Mouse (Mus musculus) midbrain, embryonic 14.5 days (tissue): ENCODE data around the gene Ndufv1. TPM values are rescaled to one million over a fixed set of nuclear protein-coding genes. Genes with fewer than 3 reads are reported as not detected.
"Not testable (repeated sequence)": the region's sequence is repeated elsewhere in the genome, so short reads cannot be mapped to it uniquely, and the experiment has no call there.

ENCODE experiments used
- ATAC-seq: fragments of 200-750 bp; cut with Nextera tagmentation; 2 replicates; pipeline ENCODE4 v1.8.0; 2017; ENCODE audit warnings: moderate number of reproducible peaks, moderate library complexity; ENCODE audit not compliant: low FRiP score, low TSS enrichment
- DNase-seq: peaks from one replicate; pipeline ENCODE4 v3.0.0-alpha.2; 2015
- H3K27ac ChIP-seq: fragments of 300-500 bp; sonication (generic); replicated peaks from 2 replicates; pipeline ENCODE4 v1.5.1; 2014; ENCODE audit warnings: mild to moderate bottlenecking, low read depth, low read length, moderate library complexity
- H3K27me3 ChIP-seq: fragments of 300-500 bp; sonication (generic); 2 replicates; pipeline ENCODE4 v1.6.1; 2014; ENCODE audit warnings: low read length, control low read depth, mixed read lengths; ENCODE audit not compliant: control insufficient read depth, insufficient read depth
- H3K36me3 ChIP-seq: fragments of 300-500 bp; sonication (generic); 2 replicates; pipeline ENCODE4 v1.6.1; 2014; ENCODE audit warnings: low read length, control low read depth; ENCODE audit not compliant: control insufficient read depth, insufficient read depth
- H3K4me1 ChIP-seq: fragments of 300-500 bp; sonication (generic); 2 replicates; pipeline ENCODE4 v1.6.1; 2014; ENCODE audit warnings: mild to moderate bottlenecking, antibody characterized with exemption, low read length, control low read depth; ENCODE audit not compliant: control insufficient read depth, insufficient read depth
- H3K4me2 ChIP-seq: fragments of 300-500 bp; sonication (generic); 2 replicates; pipeline ENCODE4 v1.6.1; 2014; ENCODE audit warnings: mild to moderate bottlenecking, low read length, moderate library complexity
- H3K4me3 ChIP-seq: fragments of 300-500 bp; sonication (generic); replicated peaks from 2 replicates; pipeline ENCODE4 v1.5.1; 2014; ENCODE audit warnings: low read depth, low read length
- H3K9ac ChIP-seq: fragments of 300-500 bp; sonication (generic); replicated peaks from 2 replicates; pipeline ENCODE4 v1.6.1; 2014; ENCODE audit warnings: mild to moderate bottlenecking, low read length, moderate library complexity
- H3K9me3 ChIP-seq: fragments of 300-500 bp; sonication (generic); 2 replicates; pipeline ENCODE4 v1.6.1; 2016; ENCODE audit warnings: low read length, control low read depth, mixed read lengths; ENCODE audit not compliant: control insufficient read depth
- WGBS: fragments of 180-500 bp; shearing (Covaris S2); extraction: QIAGEN DNeasy Blood & Tissue Kit; methylation state at CpG from one replicate; pipeline ENCODE4 v1.1.7; 2014; 5-methylcytosine and 5-hydroxymethylcytosine counted together
- polyA plus RNA-seq: library from polyadenylated mRNA; unstranded; fragments of >200 nt; fragmentation: Nextera tagmentation; extraction: Ambion mirVana; gene quantifications from 2 replicates; pipeline ENCODE4 v1.2.1, GENCODE M21; 2014

Ndufv1 gene
- 223 and 231 TPM in 2 replicates for polyA plus RNA-seq

GRCm38 (mm10) chr19:4012432-4013022 is at the start of gene Ndufv1:
Gene Ndufv1 (minus strand): TSS chr19:4012806.
- ATAC-seq (peak; percentile 99), DNase-seq (peak; percentile 99)
- H3K36me3 ChIP-seq: peaks cover 34% of the 10 kb centered on the region
- under 1% methylated on average over 45 of the region's 45 CpGs for WGBS
- peak within 1 kb of the TSS; percentile 73 for H3K27ac ChIP-seq
- H3K4me3 ChIP-seq: peak within 1 kb of the TSS; percentile 82
- H3K9me3 ChIP-seq: no peaks in the 10 kb centered on the region
- H3K27me3 ChIP-seq: no peaks in the 10 kb centered on the region
- peak within 1 kb of the TSS; percentile 75 for H3K4me2 ChIP-seq
- peaks cover 9% of the 10 kb centered on the region for H3K4me1 ChIP-seq
- H3K9ac ChIP-seq: peak within 1 kb of the TSS; percentile 74

DNA sequence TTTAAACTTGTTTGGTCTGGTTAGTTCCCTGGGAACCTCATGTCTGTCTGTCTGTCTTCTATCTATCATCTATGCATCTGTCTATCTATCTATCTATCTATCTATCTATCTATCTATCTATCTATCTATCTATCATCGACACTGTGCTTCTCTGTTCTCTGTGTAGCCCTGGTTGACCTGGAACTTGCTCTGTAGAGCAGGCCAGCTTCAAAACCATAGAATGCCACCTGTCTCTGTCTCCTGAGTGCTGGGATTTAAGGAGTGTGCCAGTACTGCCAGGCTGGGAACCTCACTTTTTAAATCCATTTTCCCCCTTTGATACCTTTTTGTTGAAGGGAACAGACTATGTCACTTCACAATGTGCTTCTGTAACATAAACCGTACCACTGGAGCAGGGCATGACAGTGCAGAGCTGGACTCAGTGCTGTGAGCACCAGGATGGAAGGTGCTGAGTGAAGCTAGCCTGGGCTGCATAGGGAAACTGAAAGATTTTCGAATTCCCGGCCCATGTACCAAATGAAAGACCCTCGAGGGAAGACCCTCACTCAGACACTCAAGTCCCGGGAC is 48.4 kb upstream of the Ndufv1 start:
- no peak overlapping the region for H3K9ac ChIP-seq
- no peak for DNase-seq

GRCm38 (mm10) chr19:4060044-4060898 is 47.7 kb upstream of the Ndufv1 start:
- H3K4me1 ChIP-seq, H3K4me2 ChIP-seq, H3K27me3 ChIP-seq, H3K4me3 ChIP-seq, DNase-seq, H3K27ac ChIP-seq, ATAC-seq, H3K9me3 ChIP-seq, H3K9ac ChIP-seq, H3K36me3 ChIP-seq: not testable (repeated sequence)
- WGBS: 82% methylated on average over 8 of the region's 8 CpGs

More for the DNA sequence above, 48.4 kb upstream of the Ndufv1 start:
- no peaks in the 10 kb centered on the region for H3K9me3 ChIP-seq
- no peaks in the 10 kb centered on the region for H3K4me1 ChIP-seq
- no peak overlapping the region for H3K4me2 ChIP-seq
- H3K36me3 ChIP-seq: no peaks in the 10 kb centered on the region
- H3K27me3 ChIP-seq: no peaks in the 10 kb centered on the region
- no peak overlapping the region for H3K27ac ChIP-seq
- 90% methylated on average over 6 of the region's 6 CpGs for WGBS
- H3K4me3 ChIP-seq: no peak overlapping the region
- ATAC-seq: no peak

- Histone ChIP-seq H3K4me1 (no peaks in the 10 kb centered on the region), H3K9ac (no peak within 1 kb of the TSS), H3K27ac (no peak within 1 kb of the TSS), H3K4me3 (no peak within 1 kb of the TSS), H3K9me3 (no peaks in the 10 kb centered on the region), H3K36me3 (no peaks in the 10 kb centered on the region), H3K4me2 (no peak within 1 kb of the TSS), H3K27me3 (no peaks in the 10 kb centered on the region)
- no peak for DNase-seq
- ATAC-seq: no peak
- 88% methylated on average over 15 of the region's 15 CpGs for WGBS
Observed at GRCm38 (mm10) chr19:4059069-4059740, 46.6 kb upstream of the Ndufv1 start, which contains the start of gene Gstp3. Gene Gstp3 (minus strand): TSS chr19:4059569.

- 91% methylated on average over 5 of the region's 5 CpGs for WGBS
- no peak overlapping the region for H3K9ac ChIP-seq
- ATAC-seq (no peak), DNase-seq (no peak)
- H3K4me1 ChIP-seq: no peaks in the 10 kb centered on the region
- H3K4me2 ChIP-seq: no peak overlapping the region
- no peaks in the 10 kb centered on the region for H3K27me3 ChIP-seq
- H3K36me3 ChIP-seq: no peaks in the 10 kb centered on the region
- H3K4me3 ChIP-seq: no peak overlapping the region
- no peak overlapping the region for H3K27ac ChIP-seq
- H3K9me3 ChIP-seq: no peaks in the 10 kb centered on the region
Observed at GRCm38 (mm10) chr19:4058581-4058980, 46.0 kb upstream of the Ndufv1 start.

DNA sequence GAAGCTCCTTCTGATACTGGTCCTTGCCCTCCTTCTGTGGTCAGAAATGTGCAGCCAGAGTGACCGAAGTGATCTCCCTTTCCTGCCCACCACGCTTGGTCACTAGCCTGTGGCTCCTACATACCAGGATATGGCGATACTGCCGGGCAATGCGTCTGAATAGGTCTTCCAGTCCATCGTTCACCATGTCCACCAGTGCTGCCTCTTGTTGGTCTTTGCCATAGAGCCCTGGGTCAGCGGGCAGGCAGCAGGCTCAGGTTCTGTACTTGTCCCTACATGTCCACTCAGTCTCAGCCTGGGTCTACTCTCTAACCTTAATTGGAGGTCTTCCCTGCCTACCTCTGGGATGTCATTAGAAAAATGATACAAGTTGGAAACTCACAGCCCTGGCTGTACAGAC is 45.4 kb upstream of the Ndufv1 start:
- DNase-seq (no peak), ATAC-seq (no peak)
- H3K9me3 ChIP-seq: no peaks in the 10 kb centered on the region
- WGBS: 97% methylated on average over 7 of the region's 7 CpGs
- H3K4me2 ChIP-seq: no peak overlapping the region
- H3K9ac ChIP-seq: no peak overlapping the region
- no peaks in the 10 kb centered on the region for H3K4me1 ChIP-seq
- no peak overlapping the region for H3K27ac ChIP-seq
- no peak overlapping the region for H3K4me3 ChIP-seq
- H3K36me3 ChIP-seq: no peaks in the 10 kb centered on the region
- no peaks in the 10 kb centered on the region for H3K27me3 ChIP-seq

DNA sequence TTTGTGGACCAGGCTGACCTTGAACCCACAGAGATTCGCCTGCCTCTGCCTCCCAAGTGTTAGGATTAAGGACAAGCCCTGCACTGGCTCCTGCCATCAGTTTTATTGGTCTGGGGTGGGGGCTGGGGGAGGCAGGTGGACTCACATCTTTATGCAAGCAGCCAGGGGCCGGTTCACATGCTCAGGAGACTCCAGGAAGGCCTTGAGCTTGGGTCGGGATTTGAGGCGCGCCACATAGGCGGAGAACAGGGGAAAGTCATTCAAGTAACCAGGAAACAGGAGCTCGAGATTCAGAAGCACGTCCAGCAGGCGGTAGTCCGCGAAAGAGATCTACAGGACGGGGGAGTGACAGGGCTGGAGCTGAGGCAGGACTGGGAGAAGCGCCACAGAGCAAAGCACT is 44.8 kb upstream of the Ndufv1 start:
- DNase-seq (no peak), ATAC-seq (no peak)
- Histone ChIP-seq H3K27me3 (no peaks in the 10 kb centered on the region), H3K4me2 (no peak overlapping the region), H3K4me1 (no peaks in the 10 kb centered on the region), H3K9ac (no peak overlapping the region), H3K9me3 (no peaks in the 10 kb centered on the region), H3K36me3 (no peaks in the 10 kb centered on the region), H3K27ac (no peak overlapping the region), H3K4me3 (no peak overlapping the region)
- 84% methylated on average over 13 of the region's 13 CpGs for WGBS

- Histone ChIP-seq H3K4me3 (no peak overlapping the region), H3K27ac (no peak overlapping the region), H3K4me1 (no peaks in the 10 kb centered on the region), H3K9ac (no peak overlapping the region), H3K9me3 (no peaks in the 10 kb centered on the region), H3K4me2 (no peak overlapping the region), H3K27me3 (no peaks in the 10 kb centered on the region), H3K36me3 (no peaks in the 10 kb centered on the region)
- DNase-seq (no peak), ATAC-seq (no peak)
- WGBS: 34% methylated on average over 4 of the region's 4 CpGs
Observed at GRCm38 (mm10) chr19:4056727-4057126, 44.1 kb upstream of the Ndufv1 start.
